Mouse (Mus musculus) heart, adult 9 months (tissue): ENCODE measurements around the gene Ostm1.

ENCODE experiments used
- DNase-seq, 2 experiments: peaks; one replicate each; pipeline ENCODE4 v3.0.0; 2022; ENCODE audit warnings: low spot score in 2 of 2

Gene Ostm1

DNA sequence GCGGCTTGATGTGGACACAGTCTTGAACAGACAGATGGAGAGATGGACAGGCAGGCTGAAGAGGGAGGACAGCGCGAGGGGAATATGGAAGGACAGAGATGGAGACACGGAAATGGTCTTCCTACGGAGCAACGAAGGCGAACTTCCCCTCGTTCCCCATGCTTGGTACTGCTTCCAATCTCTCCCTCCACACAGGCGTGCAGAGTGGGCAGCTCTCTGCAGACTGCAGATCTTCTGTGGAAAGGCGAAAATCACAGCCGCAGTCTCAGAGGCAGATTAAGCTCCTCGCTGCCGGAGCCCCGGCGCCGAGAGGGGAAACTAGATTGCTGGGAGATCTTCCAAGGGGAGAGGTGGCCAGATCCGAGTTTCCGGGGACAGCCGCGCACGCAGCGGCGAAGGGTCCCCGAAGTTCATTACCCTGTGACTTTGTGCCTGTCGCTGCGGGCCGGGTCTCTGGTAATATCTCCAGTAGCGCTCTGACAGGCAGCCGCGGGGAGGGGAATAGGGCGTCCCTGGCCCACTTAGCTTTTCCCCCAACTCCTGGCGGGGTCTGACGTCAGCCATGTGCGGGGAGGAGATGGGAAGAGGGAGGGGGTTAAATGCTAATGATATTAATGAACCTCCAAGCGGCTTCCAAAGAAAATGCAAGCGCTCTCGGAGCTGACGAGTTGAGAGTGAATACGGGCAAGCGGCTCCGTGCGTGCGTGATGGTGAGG, at the start of gene Ostm1, which contains the start of gene Nr2e1:
TSS of gene Ostm1 (plus strand) at position 666 of the 716 bp plus-strand sequence.
TSS of gene Nr2e1 (minus strand) at position 476 of the 716 bp plus-strand sequence.
- no peak for DNase-seq

DNA sequence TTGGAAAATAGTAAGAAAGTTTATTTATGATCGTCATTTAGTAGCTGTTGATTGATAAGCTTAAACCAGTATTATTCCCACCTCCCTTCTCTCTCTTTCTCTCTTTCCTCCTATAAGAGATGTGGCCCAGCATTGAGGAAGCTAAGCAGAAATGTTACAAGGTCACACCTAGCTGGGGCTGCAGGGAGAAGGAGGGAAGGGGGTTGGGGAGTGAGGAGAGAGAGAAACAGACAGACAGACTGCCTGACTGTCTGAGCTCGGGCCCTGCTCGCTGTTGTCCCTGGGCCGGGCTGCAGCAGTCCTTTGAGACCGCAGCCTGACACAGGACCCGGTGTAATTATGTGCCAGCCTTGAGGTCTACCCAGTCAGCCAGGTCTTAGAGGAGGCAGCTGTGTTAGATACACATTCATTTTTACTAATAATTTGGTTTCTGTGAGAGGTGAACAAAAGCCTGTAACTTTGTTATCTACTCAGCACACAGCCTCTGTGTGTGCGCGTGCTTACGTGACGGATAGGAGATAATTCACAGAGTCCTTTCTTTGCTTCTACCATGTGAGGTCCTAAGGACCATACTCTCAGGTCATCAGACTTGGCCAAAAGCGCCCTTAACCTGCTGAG, 49.7 kb upstream of the Ostm1 start:
- DNase-seq: no peak

DNA sequence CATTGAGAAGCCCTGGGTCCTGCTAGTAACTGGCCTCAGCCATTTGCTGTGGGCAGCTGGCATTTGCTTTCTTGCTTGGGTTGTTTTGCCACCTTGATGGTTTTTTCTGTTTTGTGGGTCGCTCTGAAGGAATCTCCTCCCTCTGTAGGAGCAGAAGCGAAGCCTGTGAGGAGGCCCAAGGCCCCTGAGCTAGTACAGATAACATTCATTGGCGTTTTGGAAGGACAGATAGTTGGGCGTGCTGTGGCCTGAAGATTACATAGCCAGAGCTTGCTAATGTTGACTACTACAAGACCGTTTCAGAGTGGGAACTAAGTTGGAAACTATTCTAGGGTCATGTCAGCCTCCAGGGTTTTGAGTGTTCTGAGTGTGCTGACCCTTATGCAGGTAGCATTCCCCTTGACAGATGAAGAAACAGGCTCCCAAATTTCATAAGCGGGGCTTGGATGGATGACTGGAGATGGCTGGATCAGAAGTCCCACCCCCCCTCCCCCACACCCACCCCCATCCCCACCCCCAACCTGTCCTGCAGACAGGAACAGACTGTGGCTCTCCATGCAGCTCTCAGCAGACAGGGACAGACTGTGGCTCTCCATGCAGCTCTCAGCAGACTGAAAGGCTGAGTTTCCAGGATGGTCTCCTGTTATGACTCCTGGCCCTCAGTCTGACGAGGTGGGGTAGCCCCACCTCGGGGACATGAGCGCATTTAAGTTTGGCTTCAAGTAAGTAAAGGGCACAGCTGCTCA, 45.9 kb upstream of the Ostm1 start:
- no peak for DNase-seq

DNA sequence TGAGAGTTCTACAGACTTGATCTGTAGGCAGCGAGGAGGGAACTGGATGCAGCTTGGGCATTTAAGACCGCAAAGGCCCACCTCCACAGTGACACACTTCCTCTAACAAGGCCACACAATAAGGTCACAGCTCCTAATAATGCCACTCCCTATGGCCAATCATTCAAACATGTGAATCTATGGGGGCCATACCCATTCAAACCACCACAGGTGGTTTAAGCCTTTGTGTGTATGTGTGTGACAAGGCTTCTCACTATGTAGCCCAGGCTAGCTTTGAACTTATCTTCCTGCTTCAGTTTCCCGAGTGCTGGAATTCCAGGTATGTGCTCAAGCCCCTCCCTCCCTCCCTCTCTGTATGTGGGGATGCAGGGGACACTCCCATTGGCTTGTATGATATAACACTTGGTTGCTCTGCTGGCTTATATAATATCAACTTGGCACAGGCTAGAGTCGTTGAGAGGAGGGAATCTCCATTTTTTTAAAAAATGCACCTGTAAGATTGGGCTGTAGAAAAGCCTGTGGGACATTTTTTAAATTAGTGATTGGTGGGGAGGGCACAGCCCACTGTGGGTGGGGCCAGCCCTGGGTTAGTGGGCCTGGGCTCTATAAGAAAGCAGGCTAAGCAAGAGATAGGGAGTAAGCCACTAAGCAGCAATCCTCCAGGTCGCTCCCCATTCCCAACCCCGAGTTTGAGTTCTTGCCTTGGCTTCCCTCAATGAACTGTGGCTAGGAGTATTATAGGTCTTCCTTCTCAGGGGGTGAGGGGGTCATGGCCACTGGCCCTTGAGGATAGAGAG, 37.7 kb upstream of the Ostm1 start:
- no peak for DNase-seq

DNA sequence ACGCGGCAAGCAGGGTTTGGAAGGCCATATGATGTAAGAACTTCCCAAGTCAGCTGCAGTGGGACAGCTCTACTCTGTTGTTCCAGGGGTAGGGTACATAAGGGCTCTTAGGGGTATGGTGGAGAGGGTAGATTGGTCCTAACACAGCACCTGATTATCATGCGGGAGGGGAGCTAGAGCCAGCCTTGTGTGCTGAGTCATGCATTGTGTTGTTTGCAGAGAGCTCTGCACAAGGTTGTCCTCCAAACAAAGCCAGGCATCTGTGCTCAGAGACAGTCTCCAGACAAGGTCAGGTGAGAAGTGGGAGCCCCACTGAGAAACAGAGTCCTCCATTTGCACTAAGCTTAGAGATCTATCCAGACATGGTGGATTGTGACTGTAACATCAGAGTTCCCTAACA, 37.1 kb upstream of the Ostm1 start:
- DNase-seq: no peak

DNA sequence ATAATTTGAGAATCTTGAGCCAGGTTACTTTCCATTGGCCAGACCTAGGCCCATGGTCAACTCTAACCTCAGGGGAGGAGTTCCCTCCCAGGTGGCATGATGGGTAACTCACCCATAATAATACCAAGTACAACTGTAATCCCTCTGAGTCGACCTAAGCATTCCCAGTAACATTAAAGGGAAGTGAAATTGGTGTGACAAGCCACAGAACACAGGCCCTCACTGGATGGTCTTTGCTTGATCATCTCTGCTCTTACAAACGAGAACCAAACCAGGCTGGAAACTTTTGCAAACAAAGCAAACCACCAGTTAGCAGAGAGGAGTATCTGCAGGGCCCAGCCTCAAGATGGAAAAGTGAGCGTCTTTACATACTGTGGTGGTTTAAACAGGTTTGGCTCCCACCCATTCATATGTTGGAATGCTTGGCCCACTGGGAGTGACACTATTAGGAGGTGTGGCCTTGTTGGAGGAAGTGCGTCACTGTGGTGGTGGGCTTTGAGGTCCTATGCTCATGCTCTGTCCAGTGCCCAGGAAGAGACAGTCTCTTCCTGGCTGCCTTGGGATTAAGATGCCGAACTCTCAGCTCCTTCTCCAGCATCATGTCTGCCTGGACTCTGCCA, 23.9 kb upstream of the Ostm1 start:
- no peak for DNase-seq

DNA sequence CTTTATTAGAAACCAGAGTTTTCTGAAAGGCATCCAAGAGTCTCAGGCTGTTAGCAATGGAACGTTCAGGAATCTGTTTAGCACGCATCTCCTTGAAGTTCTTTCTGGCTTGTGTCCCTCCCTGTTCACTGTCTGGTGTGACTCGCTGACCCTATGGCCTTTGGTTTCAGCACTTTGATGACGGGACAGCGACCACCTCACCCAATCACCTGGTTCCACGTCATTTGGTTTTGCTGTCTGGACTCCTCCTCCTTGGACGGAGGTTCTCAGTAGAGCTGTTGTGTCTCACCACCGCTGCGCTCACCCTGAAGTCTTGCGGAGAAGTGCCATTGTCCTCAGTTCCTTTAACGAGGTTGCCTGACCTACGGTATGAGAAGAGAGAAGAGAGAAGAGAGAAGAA, 21.4 kb upstream of the Ostm1 start:
- no peak for DNase-seq

DNA sequence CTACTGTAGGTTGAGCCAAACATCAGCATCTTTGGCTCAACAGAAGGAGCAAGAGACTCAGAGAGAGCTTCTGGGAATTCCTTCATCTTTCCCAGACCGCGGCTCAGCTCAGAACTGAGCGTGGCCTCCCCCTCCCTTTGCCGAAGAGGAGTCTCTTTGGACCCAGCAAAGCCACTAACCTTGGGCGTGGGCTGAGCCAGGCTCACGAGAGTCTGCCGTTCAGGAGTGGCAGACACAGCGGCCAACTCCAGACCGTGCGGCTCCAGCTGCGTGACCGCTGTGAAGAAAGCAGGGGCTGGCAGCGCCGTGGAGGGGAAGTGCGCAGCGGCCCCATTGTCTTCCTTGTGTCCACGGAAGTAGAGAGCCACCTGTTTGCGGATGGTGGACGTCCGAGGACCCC, 11.1 kb upstream of the Ostm1 start:
- DNase-seq: no peak

DNA sequence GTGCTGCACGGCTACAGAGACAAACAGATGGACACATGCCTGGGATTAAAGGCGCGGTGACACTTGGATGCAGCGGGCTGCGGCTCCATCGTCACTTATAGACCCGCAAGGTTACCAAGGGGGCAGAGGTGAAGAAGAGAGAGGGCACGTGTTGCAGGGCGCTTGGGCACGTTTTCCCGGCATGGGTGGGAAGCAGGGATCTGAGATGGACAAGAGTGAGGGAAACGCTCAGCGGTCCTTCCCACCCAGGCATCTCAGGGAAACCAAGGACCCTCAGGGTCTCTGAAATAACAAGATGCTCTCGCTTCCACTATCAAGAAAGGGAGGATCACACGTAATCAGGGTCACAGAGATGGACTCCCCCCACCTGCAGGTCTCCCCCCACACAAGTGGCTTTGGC, 10.7 kb upstream of the Ostm1 start:
- no peak for DNase-seq

DNA sequence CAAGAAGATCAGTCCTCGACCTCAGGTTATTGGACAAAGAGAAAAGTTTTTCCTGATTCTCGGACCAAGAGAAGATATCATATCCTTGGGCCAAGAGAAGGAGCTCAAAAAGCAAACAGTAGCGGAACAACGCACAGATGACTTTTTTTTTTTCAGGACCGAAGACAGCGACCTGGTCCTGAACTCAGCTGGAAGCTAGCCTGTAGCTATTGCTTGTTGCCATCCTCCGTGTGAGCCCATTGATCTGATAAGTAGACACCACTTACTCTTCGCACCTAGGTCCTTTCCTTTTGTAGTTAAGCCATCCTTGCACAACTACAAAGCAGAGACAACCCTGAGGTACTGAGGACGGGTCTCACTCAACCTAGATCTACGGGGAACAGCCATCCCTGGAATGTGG, 9.0 kb upstream of the Ostm1 start:
- no peak for DNase-seq

DNA sequence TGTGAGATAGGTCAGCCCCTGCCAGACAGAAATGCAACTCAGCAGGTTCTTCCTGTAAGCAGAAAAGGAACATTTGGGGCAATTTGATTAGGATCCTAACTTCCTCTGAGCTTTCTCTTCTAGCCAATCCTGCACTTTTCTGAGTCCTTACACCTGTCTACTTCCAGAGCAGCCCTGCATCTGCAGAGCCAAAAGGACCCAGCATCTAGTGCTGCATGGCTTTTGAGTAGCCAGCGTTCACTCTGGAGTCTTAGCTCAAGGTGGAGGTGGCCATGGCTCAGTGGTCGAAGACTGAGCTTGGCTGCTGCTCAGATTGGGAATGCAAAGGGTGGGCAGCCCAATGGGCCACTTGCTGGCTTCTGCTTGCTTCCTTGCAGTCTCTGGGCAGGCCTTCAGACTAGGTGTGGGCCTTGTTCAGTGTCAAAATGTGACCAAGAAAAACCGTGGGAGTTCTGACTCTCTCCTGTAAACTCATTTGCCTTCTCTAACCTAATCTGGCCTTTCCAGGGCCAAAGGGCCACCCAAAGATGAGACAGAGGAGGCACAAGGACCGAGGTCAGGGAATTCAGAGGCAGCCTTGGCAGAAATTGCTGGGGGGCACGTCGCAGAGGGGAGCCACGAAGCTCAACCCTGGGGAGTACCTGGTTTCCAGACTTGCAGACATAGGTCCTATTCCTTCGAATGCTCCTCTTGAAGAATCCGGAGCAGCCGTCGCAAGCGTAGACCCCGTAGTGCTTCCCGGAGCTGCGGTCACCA, 5.9 kb upstream of the Ostm1 start:
- DNase-seq: no peak

DNA sequence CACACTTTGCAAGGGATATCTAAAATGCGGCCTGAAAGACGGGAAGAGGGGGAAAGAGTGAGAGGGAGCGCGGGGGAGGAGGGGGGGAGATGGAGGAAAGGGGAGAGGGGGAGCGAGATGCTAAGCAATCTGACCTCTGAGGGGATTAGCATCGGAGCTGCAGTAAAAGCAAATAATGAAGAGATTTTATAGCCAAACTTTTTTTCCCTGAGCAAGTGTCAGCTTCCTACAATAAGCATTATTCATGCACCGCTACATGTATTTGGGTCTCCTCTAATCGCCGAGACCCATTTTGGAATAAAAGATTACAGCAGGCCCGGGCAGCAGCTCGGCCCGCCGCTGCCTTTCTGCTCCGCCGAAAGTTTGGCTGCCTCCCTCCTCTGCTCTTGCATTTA, 5.3 kb upstream of the Ostm1 start:
- DNase-seq: no peak

DNA sequence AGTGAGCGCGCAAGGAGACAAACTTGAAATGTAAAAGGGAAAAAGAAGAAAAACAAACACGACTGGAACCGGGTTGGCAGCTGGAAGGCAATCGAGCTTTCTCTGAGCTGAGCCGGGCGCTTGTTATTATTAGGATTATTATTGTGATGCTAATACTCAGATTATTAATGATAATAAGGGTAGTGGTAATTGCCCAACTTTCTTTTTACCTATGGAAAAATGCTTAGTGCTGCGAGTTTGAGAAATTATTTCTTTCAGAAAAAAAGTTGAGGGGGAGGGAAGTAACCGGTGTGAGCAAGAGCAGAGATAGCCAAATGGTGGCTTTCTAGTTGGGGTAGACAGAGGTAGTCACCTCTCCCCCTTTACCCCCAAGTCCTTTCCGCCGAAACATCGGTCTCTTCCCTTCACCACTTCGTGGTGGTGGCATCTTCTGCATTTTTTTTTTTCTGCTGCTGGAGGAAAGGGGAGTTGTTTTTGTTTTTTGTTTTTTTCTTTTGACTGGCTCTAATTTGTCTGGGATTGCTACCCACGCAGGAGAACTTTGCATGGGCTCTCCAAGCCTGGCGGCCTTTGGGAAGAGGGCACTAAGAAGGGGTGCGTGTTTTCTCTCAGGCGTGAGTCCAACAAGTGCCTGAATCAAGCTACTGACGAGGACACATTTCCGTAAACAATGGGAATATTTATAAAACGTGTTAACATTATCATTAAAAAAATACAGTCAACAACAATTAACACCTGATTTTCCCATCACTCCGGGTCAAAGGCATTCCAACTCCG, 4.7 kb upstream of the Ostm1 start:
- DNase-seq: no peak

DNA sequence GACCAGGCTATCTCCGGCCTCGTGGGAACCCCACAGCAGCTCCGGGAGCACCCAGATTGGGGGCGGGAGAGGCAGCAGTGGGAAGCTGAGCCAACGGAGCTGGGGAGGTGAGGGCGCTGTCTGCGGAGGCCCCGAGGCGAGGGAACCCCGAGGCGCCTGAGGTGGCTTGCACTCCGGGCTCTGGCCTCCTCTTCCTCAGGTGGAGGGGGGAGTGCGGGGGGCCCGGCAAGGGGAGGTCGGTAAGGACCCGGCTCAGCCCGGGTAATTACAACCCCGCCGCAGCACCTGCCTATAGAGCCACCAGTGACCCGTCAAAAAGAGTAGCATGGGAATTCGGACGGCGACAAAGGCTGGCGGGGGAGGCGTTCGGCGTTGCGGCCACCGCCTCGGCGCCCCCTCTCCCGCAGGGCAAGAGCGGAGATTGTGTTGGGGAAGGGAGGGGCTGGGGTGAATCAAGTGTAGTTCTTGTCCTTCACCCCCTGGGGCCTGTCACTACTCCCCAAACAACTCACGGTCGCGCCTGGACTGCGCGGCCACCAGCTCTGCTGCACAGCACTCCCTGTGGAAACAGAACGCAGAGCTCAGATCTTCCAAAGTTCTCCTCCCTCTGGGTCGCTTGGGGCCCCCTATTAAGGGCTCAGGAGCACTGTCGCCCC, 4.0 kb upstream of the Ostm1 start:
- no peak for DNase-seq

DNA sequence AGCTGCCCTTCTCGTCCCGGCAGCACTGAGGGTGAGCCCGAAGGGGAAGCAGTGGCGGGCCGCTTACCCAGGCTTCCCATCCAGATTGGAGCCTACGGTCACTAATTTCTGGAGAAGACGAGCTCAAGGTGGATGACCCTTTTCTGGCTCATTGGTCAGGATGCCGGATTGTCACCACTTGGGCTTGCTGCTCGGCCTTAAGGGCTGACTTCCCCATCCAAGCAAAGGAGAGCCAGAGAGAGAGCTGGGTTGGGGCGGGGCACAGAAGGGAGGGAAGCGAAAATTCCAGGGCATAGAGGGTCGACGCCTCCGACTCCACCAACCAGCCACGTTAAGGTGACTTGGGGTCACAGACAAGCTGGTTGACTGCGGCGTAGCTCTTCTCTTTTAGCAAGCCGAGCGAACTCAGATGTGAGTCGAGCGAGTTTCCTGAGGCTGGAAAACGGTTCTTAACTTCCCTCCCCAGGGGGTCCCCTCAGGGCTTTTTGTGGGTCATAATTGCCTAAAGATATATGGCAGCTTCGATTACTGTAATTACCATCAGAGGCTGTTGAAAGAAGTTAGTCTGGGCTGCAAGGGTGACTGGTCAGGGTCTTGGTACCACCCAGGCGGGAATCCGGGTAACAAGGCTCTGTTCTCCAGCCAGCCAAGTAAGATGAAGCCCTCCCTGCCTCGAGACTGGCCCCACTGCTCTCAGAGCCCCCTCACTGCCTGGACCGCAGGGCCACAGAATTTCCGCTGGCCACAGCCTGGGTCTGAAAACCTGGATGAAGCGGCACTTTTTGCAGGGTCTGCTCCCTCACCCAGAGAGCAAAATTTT, 3.3 kb upstream of the Ostm1 start:
- DNase-seq: no peak

DNA sequence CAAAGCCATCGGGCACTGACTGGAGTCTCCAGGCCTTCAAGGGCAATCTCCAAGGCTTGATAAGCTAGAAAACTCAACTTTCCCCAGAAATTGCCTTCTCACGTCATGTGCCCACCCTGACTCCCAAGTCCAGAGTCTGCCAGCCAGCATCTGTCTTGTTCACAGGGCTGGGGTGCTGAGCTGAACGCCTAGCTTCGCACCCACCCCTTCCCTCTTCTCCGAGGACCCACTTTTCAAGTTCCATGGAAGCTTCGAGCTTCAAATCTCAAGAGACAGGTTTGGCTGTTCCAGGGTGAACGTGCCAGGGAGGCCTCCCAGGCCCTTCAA, 2.7 kb upstream of the Ostm1 start:
- no peak for DNase-seq

DNA sequence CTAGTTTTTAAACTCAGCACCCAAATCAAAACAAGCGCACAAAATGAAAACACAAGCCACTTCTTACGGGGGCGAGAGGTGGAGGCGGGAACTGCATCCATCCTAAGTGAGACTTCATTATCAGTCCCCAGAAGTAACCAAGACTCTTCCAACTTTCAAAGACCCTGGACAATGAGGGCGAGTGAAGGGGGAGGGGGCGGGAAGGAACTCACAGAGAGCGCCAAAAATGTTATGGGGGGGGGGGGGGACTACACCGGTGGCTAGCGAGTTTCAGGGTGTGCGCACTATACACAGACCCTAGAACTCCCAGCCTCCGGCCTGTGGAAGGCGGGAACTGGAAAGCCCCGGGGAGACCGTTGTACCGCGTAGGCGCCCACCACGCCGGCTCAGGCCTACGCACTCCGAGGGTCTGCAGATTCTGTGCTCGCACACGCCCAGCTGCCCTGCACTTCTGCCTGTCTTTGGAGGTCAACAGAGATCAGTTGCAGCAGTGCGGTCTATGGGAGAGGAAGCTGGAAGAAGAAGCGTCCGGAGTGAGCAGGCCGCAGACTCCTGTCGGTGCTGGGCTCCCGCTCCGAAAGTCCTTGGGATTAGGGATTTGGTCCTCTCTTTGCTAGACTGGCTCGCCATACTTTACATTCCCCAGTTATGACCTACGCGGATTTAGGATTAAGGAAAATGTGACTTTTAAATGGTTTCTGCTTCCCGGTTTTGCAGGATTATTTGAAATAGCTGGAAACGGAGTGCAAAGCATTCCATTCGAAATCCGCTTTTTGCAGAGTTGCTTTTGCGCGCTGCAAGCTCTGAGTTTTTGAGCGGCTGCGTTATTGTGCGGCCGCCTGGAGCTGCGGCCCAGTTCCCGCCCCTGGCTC, 1.7 kb upstream of the Ostm1 start:
- DNase-seq: no peak

DNA sequence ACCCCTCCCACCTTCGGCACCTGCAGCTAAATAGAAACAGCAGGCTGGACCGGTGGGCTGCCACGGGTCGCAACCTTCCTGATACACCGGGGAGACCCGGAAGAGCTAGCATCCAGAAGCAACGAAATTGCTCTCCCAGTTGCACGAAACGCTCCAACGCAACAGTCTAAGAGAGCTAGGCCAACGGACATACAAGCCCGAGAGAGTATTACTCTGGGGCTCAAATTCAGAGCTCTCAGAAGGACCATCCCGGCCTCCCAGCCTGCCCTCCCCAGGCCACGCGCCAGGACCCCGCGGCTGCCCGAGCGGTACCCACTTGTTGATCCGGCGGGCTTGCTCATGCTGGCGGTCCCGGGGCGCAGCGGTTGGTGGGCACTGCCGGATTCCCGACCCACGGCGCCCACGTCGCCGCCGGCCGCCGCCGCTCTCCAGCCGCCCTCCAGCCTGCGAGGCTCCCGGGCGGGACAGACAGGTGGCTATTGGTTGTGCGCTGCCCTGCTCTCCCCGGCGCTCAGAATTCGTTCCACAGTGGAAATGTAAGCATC, 984 bp upstream of the Ostm1 start:
- DNase-seq: no peak
